Mouse (Mus musculus): ENCODE measurements at regions not wholly inside any gene's neighbourhood (a gene's known extent, or its start where the extent isn't known, plus 50 kb on each side); places are given as distances from the start of the nearest gene placed in this dataset.

- no peak for DNase-seq
Measured at GRCm38 (mm10) chr10:17529851-17530509, 193.0 kb upstream of the Cited2 start.

- no peak for DNase-seq
Measured at GRCm38 (mm10) chr10:17531021-17531420, 192.0 kb upstream of the Cited2 start.

GRCm38 (mm10) chr10:17538944-17539533, 184.0 kb upstream of the Cited2 start:
- DNase-seq: no peak

GRCm38 (mm10) chr10:17540404-17541375, 182.3 kb upstream of the Cited2 start:
- no peak for DNase-seq

DNA sequence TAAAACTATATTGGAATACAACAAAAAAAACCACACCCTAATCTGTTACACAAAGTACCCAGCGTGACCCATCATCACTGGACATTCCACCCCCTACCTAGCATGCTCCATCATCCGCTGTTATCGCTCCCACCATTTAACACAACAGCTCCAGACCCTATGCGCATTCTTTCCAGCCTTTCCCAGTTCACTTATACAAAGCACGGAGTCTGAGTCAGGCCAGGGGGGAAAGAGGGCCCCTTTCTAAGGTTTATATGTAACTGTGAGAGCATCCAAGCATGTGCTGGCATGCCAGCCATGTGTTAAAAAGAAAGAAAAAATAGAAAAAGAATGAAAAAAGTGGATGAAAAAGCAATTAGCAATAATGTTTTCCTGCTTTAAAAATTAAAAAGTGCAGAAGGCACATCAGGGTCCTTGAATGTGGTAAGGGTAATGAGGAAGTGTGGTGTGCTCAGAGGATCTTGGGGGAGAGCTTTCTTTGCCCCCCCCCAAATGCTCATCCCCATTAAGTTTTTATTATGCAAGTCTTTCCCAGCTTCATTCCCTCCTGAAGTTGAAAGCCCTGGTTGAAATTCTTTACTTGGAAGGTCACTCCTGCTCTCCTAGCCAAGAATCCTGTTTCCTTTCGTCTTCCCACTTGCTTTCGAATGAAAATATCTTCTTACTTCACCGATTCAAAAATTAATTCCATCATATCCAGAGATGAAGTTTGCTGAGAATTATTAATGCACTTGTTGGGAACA, 180.7 kb upstream of the Cited2 start:
- no peak for DNase-seq

- DNase-seq: no peak
Measured at GRCm38 (mm10) chr10:17542847-17543421, 180.1 kb upstream of the Cited2 start.

DNA sequence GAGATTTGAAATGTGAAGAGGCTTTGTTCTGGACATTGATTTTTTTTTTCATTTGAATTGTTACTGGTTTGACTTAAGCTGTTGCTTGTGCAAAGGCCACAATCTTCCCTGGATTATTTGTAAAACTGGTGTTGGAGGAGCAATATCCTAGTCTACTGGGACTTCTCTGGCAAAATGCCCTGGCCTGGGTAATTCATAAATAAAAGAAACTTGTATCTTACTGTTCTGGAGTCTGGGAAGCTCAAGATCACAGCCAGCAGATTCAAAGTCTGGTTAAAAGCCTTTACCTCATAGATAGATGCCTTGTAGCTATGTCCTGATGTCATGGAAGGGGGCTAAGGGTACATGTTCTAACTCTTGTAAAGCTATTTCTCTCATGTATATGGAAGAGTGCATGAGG, 177.7 kb upstream of the Cited2 start:
- DNase-seq: no peak

DNA sequence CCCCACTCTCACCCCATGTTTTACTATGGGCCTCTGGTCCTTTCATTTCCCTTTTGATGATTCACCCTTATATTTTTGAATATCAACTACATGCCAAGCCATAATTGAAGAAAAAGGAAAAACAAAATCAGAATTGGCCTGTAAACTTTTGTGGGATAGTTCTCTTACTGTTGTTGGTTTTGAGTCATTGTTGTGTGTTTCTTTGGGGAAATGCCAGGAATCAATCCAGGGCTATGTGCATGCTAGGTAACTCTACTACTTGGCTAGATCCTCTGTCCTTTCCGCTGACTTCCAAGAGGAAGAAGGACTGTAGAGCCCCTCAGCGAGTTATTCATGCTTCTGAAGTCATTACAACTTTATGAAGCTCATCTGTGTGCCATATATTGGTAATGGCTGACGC, 175.0 kb upstream of the Cited2 start:
- DNase-seq: no peak

DNA sequence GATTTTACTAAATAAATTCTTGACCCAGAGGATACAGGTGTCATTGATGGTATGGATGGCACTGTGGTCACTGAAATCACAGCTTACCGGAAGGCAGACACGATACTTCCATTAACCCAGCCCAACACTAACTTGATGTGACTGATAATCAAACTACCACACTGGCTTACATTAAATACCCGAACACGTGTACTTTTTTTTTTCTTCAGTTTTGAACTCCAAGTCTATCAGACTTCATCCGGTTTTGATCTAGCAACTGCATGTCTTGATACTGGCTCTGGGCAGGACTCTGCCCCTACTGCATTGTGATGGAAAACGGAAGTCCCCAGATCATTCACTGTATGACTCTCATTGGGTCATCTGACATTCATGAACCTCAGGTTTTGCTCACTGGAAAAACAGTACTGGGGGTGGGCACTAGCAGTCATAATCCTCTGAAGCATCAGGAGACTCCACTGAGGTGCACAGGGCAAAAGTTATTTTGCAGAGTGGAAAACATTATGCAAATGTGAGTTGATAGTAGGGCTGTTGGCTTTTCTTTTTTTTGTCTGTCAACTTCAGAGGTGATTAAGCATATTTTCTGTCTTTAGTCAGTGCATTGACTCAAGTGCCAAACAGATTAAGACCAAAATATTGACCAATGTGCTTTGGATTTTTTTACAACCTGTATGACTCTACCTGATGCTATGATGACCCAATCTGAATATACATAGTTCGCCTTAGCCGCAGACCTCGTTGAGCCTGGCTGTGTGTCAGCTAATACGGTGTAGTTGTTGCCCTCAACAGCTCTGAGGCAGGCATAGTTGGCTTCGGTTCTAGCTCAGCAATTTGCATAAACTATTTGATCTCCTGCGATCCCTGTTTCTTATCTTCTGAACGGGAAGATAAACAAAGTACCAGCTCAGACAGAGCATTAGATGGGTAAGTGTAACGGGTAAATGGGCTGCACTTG, 174.1 kb upstream of the Cited2 start:
- no peak for DNase-seq

DNA sequence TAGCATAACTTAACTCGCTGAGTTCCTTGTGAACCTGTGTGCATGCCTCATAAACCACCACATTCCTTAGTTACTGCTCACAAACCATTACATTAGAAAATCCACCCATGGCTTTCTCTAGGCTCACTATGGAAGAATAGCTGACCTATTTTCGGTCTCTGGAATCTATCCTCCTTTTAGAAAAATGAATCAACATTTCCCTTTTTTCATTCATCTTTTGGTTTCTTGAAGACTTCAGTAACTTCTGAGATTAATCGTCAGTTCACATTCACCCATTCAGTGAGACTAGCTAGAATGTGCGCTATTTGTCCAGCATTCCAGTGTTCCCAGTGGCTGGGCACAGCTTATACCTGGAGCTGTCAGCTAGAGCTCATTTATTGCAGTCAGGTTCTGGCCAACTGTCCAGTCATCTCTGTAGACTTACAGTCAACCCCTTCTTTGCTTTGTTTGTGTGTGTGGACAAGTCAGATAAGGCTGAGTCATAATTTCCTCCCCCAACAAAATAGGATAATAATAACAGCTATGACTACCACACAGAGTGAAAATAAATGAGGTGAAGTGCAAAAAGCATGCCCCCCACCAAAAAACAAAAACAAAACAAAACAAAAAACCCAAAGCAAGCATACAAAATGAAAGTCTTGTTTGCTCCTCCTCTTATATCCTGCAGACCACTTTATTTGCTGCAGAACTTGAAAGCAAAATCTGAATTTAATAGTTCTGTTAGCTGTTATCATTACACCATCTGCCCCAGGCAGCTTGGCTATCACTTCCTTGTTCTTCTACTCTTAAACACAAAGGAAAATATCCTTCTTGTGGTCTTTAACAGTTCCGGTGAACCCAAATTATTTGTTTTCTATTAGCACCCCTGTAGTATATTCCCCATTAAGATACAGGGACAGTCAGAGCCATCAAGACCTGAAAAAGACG, 173.0 kb upstream of the Cited2 start:
- DNase-seq: no peak

- DNase-seq: no peak
Measured at GRCm38 (mm10) chr10:17550638-17551013, 172.4 kb upstream of the Cited2 start.

GRCm38 (mm10) chr10:17551869-17552268, 171.1 kb upstream of the Cited2 start:
- DNase-seq: no peak

DNA sequence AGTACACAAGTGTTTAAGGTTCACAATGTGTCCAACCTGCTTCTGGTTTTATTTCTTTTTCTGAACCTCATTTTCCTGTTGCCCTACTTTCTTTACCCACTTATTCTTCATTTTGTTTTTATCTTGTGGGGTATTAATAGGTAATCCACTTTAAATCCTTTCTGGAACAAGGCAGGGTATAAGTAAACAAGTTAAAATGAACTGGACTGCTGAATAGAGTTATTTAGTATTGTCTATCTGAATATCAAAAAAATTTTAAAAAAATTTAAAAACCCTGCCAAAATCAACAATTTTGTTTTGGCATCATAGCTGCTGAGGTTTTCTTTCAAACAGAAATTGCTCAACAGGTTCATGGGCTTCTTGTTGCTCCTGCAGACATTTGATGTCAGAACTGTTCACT, 170.7 kb upstream of the Cited2 start:
- no peak for DNase-seq

GRCm38 (mm10) chr10:17556391-17556790, 166.6 kb upstream of the Cited2 start:
- DNase-seq: no peak

DNA sequence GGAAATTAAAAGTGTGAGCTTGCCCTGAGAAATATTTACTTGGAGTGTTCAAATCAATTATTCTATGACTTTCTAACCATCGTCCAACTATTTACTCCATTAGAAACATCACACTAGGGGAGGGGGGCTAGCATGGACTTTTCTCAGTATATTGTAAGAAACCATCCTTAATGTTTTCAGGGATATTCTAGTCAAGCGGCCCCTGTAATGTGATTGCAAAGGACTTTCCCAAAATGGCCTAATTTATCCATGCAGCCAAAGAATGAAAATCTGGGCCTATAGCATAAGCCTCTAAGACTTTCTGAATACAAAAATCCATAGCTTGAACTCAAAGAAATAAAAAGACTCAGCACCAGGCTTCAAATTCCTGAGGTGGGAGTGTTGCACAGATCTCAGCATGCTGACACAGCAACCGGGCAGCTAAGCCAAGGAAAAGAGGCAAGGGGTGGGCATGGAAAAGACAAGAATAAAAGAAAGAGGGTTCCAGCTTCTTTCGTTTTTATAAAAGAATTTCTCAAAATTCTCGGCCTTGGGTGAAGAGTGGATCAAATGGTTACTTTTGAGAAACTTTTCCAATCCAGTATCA, 163.6 kb upstream of the Cited2 start:
- no peak for DNase-seq

GRCm38 (mm10) chr10:17559980-17560379, 163.0 kb upstream of the Cited2 start:
- no peak for DNase-seq

GRCm38 (mm10) chr10:17561466-17561865, 161.6 kb upstream of the Cited2 start:
- DNase-seq: no peak

DNA sequence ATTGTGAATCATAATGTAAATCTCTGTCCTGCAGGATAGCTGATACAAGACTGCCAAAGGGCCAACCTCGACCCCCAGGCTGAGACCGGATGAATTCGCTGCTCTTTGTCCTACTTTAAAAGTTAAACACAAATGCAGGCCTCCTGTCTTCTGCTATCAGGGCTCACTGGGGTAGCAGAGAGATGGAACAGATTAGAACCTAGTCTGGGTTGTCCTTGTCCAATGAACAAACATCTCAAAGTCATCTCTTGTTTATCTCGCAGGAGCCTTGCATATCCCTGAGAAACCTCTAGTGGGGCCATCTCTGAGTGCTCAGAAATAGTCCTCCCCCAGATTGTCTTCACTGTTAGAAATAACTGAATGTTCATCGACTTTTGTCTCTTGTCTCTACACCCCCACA, 161.0 kb upstream of the Cited2 start:
- DNase-seq: no peak

DNA sequence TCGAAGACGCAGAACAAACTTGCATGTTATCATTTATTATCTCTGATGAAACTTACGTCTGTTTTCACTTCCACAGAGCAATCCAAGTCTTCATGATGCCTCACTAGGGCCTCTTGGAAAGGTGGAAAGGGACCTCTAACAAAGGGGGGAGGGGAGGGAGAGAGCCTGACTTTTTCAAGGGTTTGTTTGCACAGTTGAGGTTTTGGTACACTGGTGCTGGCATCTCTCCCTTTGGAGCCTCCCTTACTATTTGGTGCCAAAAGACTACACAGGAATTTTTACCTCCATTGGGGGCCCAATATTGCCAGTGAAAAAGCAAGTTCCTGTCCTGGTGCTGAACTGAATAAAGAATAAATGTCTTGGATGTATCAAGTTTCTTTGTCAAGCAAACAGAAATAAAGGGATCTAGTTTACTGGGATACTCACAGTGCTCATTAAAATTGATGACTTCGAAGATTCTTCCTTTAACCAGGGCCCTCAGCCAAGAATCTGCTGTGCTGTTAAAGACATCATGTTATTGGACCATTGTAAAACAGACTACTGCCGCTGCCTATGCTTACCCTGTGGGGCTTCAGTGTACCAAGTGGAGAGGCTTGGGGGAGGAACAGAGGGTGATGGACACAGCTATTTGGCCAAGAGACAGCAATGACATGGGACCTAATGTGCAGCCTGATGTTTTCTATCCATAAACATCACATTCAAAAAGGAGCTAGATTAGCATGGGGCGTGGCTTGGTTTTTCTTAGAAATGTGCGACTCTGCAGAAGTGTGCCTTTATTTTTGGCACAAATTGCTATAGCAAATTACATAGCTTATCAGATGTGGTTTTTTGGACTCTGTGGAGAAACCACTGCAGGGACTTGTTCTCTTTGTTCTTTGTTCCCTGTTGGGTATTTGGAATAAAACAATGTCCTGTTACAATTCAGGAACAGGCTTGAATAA, 160.3 kb upstream of the Cited2 start:
- DNase-seq: no peak
